Mouse (Mus musculus) MEL (cell line): Measurements from ENCODE around the gene Josd1. TPM values are rescaled to one million over a fixed set of nuclear protein-coding genes. Genes with fewer than 3 reads are reported as not detected.
A peak's percentile ranks its signal among the peaks of the same experiment; 100 is the strongest.

Experiments used
- DNase-seq: peaks from one replicate; pipeline ENCODE4 v3.0.0; 2011; ENCODE audit warnings: low read depth, low spot score
- H3K27ac ChIP-seq: 2 replicates; pipeline ENCODE4 v1.5.1; 2012; ENCODE audit warnings: low read depth, mild to moderate bottlenecking, control low read depth, low read length, moderate library complexity; ENCODE audit not compliant: control insufficient read depth
- H3K27me3 ChIP-seq, 2 experiments: fragments of 150-350 bp in 1 of 2; sonication (generic) in 1 of 2; 2 replicates each; pipeline ENCODE4 v1.6.1; 2012; ENCODE audit warnings: low read length in 2 of 2, mild to moderate bottlenecking in 2 of 2, improper control_type of control experiment in 1 of 2, moderate library complexity in 1 of 2; ENCODE audit not compliant: insufficient read depth in 2 of 2, control insufficient read depth in 1 of 2
- H3K36me3 ChIP-seq, 2 experiments: 2 replicates each; pipeline ENCODE4 v1.6.1; 2012 to 2014; ENCODE audit warnings: low read length in 2 of 2, improper control_type of control experiment in 1 of 2, inconsistent platforms in 1 of 2, mild to moderate bottlenecking in 1 of 2; ENCODE audit not compliant: insufficient read depth in 2 of 2, control insufficient read depth in 1 of 2
- H3K4me1 ChIP-seq, 2 experiments: fragments of 150-350 bp in 1 of 2; sonication (generic) in 1 of 2; 2 replicates each; pipeline ENCODE4 v1.6.1; 2012; ENCODE audit warnings: low read length in 2 of 2, improper control_type of control experiment in 1 of 2, mild to moderate bottlenecking in 1 of 2; ENCODE audit not compliant: insufficient read depth in 2 of 2, control insufficient read depth in 1 of 2
- H3K4me3 ChIP-seq, 2 experiments: fragments of 150-350 bp in 1 of 2; sonication (generic) in 1 of 2; 2 replicates each; pipeline ENCODE4 v1.5.1; 2012; ENCODE audit warnings: low read depth in 2 of 2, low read length in 2 of 2, mild to moderate bottlenecking in 2 of 2, moderate library complexity in 2 of 2, control low read depth in 1 of 2, improper control_type of control experiment in 1 of 2; ENCODE audit not compliant: control insufficient read depth in 1 of 2, insufficient read depth in 1 of 2
- H3K79me2 ChIP-seq: 2 replicates; pipeline ENCODE4 v1.6.1; 2012; ENCODE audit warnings: mild to moderate bottlenecking, low read length, moderate library complexity; ENCODE audit not compliant: control insufficient read depth, poor library complexity, insufficient read depth
- H3K9ac ChIP-seq: 2 replicates; pipeline ENCODE4 v1.6.1; 2012; ENCODE audit warnings: low read depth, mild to moderate bottlenecking, control low read depth, low read length, moderate library complexity; ENCODE audit not compliant: control insufficient read depth, poor library complexity, severe bottlenecking
- H3K9me3 ChIP-seq: fragments of 150-350 bp; sonication (generic); replicated peaks from 2 replicates; pipeline ENCODE4 v1.6.1; 2012; ENCODE audit warnings: mild to moderate bottlenecking, low read length, improper control_type of control experiment, moderate library complexity; ENCODE audit not compliant: insufficient read depth
- BHLHE40 ChIP-seq: IDR thresholded peaks from 2 replicates; pipeline ENCODE4 v1.6.1; 2012; ENCODE audit warnings: low read depth, mild to moderate bottlenecking, inconsistent platforms, low read length, improper control_type of control experiment, borderline replicate concordance
- CHD1 ChIP-seq: IDR thresholded peaks from 2 replicates; pipeline ENCODE4 v1.6.1; 2012; ENCODE audit warnings: low read depth, mild to moderate bottlenecking, inconsistent platforms, low read length, improper control_type of control experiment
- CHD2 ChIP-seq: IDR thresholded peaks from 2 replicates; pipeline ENCODE4 v1.6.1; 2011; ENCODE audit warnings: low read length, improper control_type of control experiment
- CTCF ChIP-seq, 3 experiments: IDR thresholded peaks in 2 of 3; conservative IDR thresholded peaks in 1 of 3; 2 replicates each; pipeline ENCODE4 v1.5.1; 2011 to 2012; ENCODE audit warnings: low read length in 3 of 3, low read depth in 2 of 3, mild to moderate bottlenecking in 2 of 3, improper control_type of control experiment in 1 of 3, inconsistent platforms in 1 of 3, mixed read lengths in 1 of 3, moderate library complexity in 1 of 3; ENCODE audit not compliant: control insufficient read depth in 1 of 3, insufficient read depth in 1 of 3, poor library complexity in 1 of 3, severe bottlenecking in 1 of 3
- E2F4 ChIP-seq: IDR thresholded peaks from 2 replicates; pipeline ENCODE4 v1.6.1; 2011; ENCODE audit warnings: low read depth, low read length, improper control_type of control experiment, borderline replicate concordance
- ELF1 ChIP-seq: IDR thresholded peaks from 2 replicates; pipeline ENCODE4 v1.6.1; 2014; ENCODE audit warnings: low read depth, mild to moderate bottlenecking, inconsistent platforms, low read length, improper control_type of control experiment, moderate library complexity
- EP300 ChIP-seq, 2 experiments: IDR thresholded peaks; 2 replicates each; pipeline ENCODE4 v1.6.1; 2011; ENCODE audit warnings: improper control_type of control experiment in 2 of 2, low read length in 2 of 2, low read depth in 1 of 2, mild to moderate bottlenecking in 1 of 2
- ETS1 ChIP-seq: IDR thresholded peaks from 2 replicates; pipeline ENCODE4 v1.6.1; 2012; ENCODE audit warnings: low read depth, mild to moderate bottlenecking, inconsistent platforms, low read length, improper control_type of control experiment, moderate library complexity
- GABPA ChIP-seq: IDR thresholded peaks from 2 replicates; pipeline ENCODE4 v1.6.1; 2012; ENCODE audit warnings: low read depth, mild to moderate bottlenecking, inconsistent platforms, low read length, improper control_type of control experiment, moderate library complexity
- KAT2A ChIP-seq: conservative IDR thresholded peaks from 2 replicates; pipeline ENCODE4 v1.6.1; 2012; ENCODE audit warnings: low read depth, low read length, improper control_type of control experiment, inconsistent platforms
- MAFK ChIP-seq: IDR thresholded peaks from 2 replicates; pipeline ENCODE4 v1.6.1; 2011; ENCODE audit warnings: low read depth, mild to moderate bottlenecking, low read length, improper control_type of control experiment, borderline replicate concordance
- MAX ChIP-seq: IDR thresholded peaks from 2 replicates; pipeline ENCODE4 v1.6.1; 2011; ENCODE audit warnings: low read length, improper control_type of control experiment
- MAZ ChIP-seq: IDR thresholded peaks from 2 replicates; pipeline ENCODE4 v1.6.1; 2012; ENCODE audit warnings: low read depth, mild to moderate bottlenecking, inconsistent platforms, low read length, improper control_type of control experiment
- MEF2A ChIP-seq: IDR thresholded peaks from 2 replicates; pipeline ENCODE4 v1.6.1; 2014; ENCODE audit warnings: low read depth, mild to moderate bottlenecking, inconsistent platforms, low read length, improper control_type of control experiment; ENCODE audit not compliant: poor library complexity, insufficient replicate concordance, severe bottlenecking; ENCODE audit errors: extremely low read depth
- MXI1 ChIP-seq: IDR thresholded peaks from 2 replicates; pipeline ENCODE4 v1.6.1; 2011; ENCODE audit warnings: mild to moderate bottlenecking, low read depth, low read length, improper control_type of control experiment
- MYB ChIP-seq: IDR thresholded peaks from 2 replicates; pipeline ENCODE4 v1.6.1; 2011; ENCODE audit warnings: mild to moderate bottlenecking, low read depth, low read length, improper control_type of control experiment
- MYC ChIP-seq: IDR thresholded peaks from 2 replicates; pipeline ENCODE4 v1.6.1; 2011; ENCODE audit warnings: low read depth, mild to moderate bottlenecking, low read length, improper control_type of control experiment, moderate library complexity
- NELFE ChIP-seq: IDR thresholded peaks from 2 replicates; pipeline ENCODE4 v1.6.1; 2011; ENCODE audit warnings: low read depth, low read length, improper control_type of control experiment
- NRF1 ChIP-seq: IDR thresholded peaks from 2 replicates; pipeline ENCODE4 v1.6.1; 2014; ENCODE audit warnings: low read depth, mild to moderate bottlenecking, inconsistent platforms, low read length, improper control_type of control experiment, moderate library complexity; ENCODE audit not compliant: poor library complexity, insufficient read depth, severe bottlenecking
- POLR2A ChIP-seq, 2 experiments: IDR thresholded peaks; 2 replicates each; pipeline ENCODE4 v1.6.1; 2011 to 2012; ENCODE audit warnings: low read length in 2 of 2, mild to moderate bottlenecking in 2 of 2, control low read depth in 1 of 2, improper control_type of control experiment in 1 of 2, low read depth in 1 of 2, moderate library complexity in 1 of 2; ENCODE audit not compliant: control insufficient read depth in 1 of 2, insufficient read depth in 1 of 2, poor library complexity in 1 of 2
- POLR2AphosphoS2 ChIP-seq: IDR thresholded peaks from 2 replicates; pipeline ENCODE4 v1.6.1; 2011; ENCODE audit warnings: low read length, improper control_type of control experiment
- POLR2AphosphoS5 ChIP-seq: IDR thresholded peaks from 2 replicates; pipeline ENCODE4 v1.6.1; 2012; ENCODE audit warnings: low read depth, borderline replicate concordance, mild to moderate bottlenecking, inconsistent platforms, low read length, moderate library complexity, mixed read lengths
- RAD21 ChIP-seq: IDR thresholded peaks from 2 replicates; pipeline ENCODE4 v1.6.1; 2011; ENCODE audit warnings: mild to moderate bottlenecking, low read depth, low read length, improper control_type of control experiment
- RCOR1 ChIP-seq: IDR thresholded peaks from 2 replicates; pipeline ENCODE4 v1.6.1; 2012; ENCODE audit warnings: low read depth, mild to moderate bottlenecking, inconsistent platforms, low read length, improper control_type of control experiment
- SIN3A ChIP-seq: IDR thresholded peaks from 2 replicates; pipeline ENCODE4 v1.6.1; 2012; ENCODE audit warnings: low read length, improper control_type of control experiment, inconsistent platforms
- SMC3 ChIP-seq: IDR thresholded peaks from 2 replicates; pipeline ENCODE4 v1.6.1; 2011; ENCODE audit warnings: low read depth, low read length, improper control_type of control experiment
- TAL1 ChIP-seq: IDR thresholded peaks from 2 replicates; pipeline ENCODE4 v1.6.1; 2012; ENCODE audit warnings: mild to moderate bottlenecking, inconsistent platforms, low read length, moderate library complexity, mixed read lengths
- UBTF ChIP-seq: IDR thresholded peaks from 2 replicates; pipeline ENCODE4 v1.6.1; 2012; ENCODE audit warnings: low read depth, mild to moderate bottlenecking, inconsistent platforms, low read length, improper control_type of control experiment, moderate library complexity, borderline replicate concordance; ENCODE audit not compliant: insufficient read depth
- USF2 ChIP-seq, 2 experiments: IDR thresholded peaks; 2 replicates each; pipeline ENCODE4 v1.6.1; 2011 to 2012; ENCODE audit warnings: improper control_type of control experiment in 2 of 2, low read length in 2 of 2, borderline replicate concordance in 1 of 2, inconsistent platforms in 1 of 2, low read depth in 1 of 2, mild to moderate bottlenecking in 1 of 2; ENCODE audit not compliant: insufficient read depth in 1 of 2
- ZC3H11A ChIP-seq: IDR thresholded peaks from 2 replicates; pipeline ENCODE4 v1.6.1; 2012; ENCODE audit warnings: low read depth, mild to moderate bottlenecking, inconsistent platforms, low read length, improper control_type of control experiment
- ZMIZ1 ChIP-seq: IDR thresholded peaks from 2 replicates; pipeline ENCODE4 v1.6.1; 2012; ENCODE audit warnings: low read depth, mild to moderate bottlenecking, inconsistent platforms, low read length, improper control_type of control experiment, moderate library complexity
- ZNF384 ChIP-seq: IDR thresholded peaks from 2 replicates; pipeline ENCODE4 v1.6.1; 2012; ENCODE audit warnings: low read depth, mild to moderate bottlenecking, inconsistent platforms, low read length, improper control_type of control experiment
- polyA plus RNA-seq, 2 experiments: library from polyadenylated mRNA; stranded (reverse) in 1 of 2; unstranded in 1 of 2; fragments of >175 nt in 1 of 2; fragments of >200 nt in 1 of 2; gene quantifications; 2 replicates each; pipeline versions ENCODE4 v1.2.1 to v1.2.4; 2012; ENCODE audit warnings: low replicate concordance in 2 of 2, low read depth in 1 of 2; ENCODE audit not compliant: insufficient read length in 2 of 2, insufficient read depth in 1 of 2, missing spikeins in 1 of 2
- total RNA-seq: library from RNA; depleted of rRNA; stranded (reverse); fragments of 300-350 nt; gene quantifications from 2 replicates; pipeline ENCODE4 v1.2.3, GENCODE M21; 2012

The Josd1 gene
- total and polyA plus RNA-seq, 3 experiments = 46.5 to 47.2 TPM; not detected in 1

DNA sequence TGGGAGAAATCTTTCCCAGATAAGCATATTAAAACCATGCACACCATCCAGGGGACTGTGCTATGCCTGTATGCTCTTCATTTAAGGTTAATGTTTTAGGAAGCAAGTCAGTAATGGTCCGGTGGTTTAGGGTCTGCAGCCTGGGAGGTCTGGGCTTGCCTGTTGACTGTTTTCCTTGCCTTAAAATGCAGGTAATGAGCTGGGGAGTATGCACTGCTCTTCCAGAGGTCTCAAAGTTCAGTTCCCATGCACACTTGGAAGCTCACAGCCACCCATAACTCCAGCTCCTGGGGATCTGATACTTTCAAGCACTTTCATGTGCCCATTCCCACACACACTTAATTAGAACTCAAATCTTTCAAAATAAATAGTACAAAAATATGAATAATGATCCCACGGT is 8.8 kb upstream of the Josd1 start:
- TF ChIP-seq MAFK = no peak
- TF ChIP-seq RCOR1 = no peak
- no peak for TF ChIP-seq USF2 (IDR thresholded peaks at IDR 0.05; ENCODE audit: borderline replicate concordance in 1 of 2, insufficient read depth in 1 of 2, low read depth in 1 of 2, low read length in 2 of 2)
- no peak for TF ChIP-seq TAL1
- TF ChIP-seq UBTF = no peak
- no peak for TF ChIP-seq CHD1
- no peak for TF ChIP-seq ELF1
- TF ChIP-seq MAZ = no peak
- Histone ChIP-seq H3K4me3 (no peak overlapping the region), H3K27ac (no peak overlapping the region), H3K9me3 (no peaks in the 10 kb centered on the region), H3K79me2 (peaks cover 46% of the 10 kb centered on the region), H3K36me3 (peaks cover 0 to 37% of the 10 kb centered on the region in 2 experiments; a peak in 3 of 4 replicates), H3K9ac (no peak overlapping the region), H3K27me3 (no peaks in the 10 kb centered on the region), H3K4me1 (peaks cover 7 to 31% of the 10 kb centered on the region in 2 experiments)
- DNase-seq = no peak

DNA sequence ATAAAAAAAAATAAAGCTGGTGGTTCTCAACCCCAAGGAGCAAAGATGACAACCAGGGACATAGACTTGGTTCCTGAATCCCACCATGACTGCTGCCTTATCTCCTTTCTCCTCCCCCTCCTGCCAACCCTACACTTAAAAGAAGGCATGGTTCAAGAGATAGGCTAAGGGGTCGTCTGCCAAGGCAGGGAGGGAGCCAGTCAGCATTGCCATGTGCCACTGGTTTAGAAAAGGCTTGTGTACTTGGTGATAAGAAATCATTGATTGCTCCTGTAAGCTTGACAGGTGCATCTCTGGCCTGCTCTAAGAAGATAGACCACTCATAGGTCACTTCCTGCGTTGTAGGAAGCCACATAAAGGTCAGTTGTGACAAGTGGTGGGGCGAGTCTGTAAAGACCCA is 7.8 kb upstream of the Josd1 start:
- no peak overlapping the region for H3K27ac ChIP-seq
- H3K9me3 ChIP-seq = no peaks in the 10 kb centered on the region
- H3K27me3 ChIP-seq = no peaks in the 10 kb centered on the region
- no peak overlapping the region for H3K9ac ChIP-seq
- peaks cover 7 to 31% of the 10 kb centered on the region in 2 experiments for H3K4me1 ChIP-seq
- H3K4me3 ChIP-seq = no peak overlapping the region
- H3K79me2 ChIP-seq = peaks cover 53% of the 10 kb centered on the region
- peak; percentile 62 for DNase-seq
- peaks cover 0 to 37% of the 10 kb centered on the region in 2 experiments; a peak in 3 of 4 replicates for H3K36me3 ChIP-seq
- TF ChIP-seq E2F4 = no peak
- TF ChIP-seq CHD1 = no peak
- TF ChIP-seq SMC3 = no peak
- no peak for TF ChIP-seq ZMIZ1
- no peak for TF ChIP-seq POLR2AphosphoS2
- TF ChIP-seq NELFE = no peak
- peak; percentile 28; the same call in 1 of the 2 replicates for TF ChIP-seq RCOR1
- TF ChIP-seq MAX = 0 out of 2 replicates have a peak, but pooled peaks have one; percentile 48
- TF ChIP-seq ELF1 = no peak
- TF ChIP-seq CTCF (IDR thresholded peaks at IDR 0.05 in 2 of 3, conservative IDR thresholded peaks at IDR 0.05 in 1 of 3; ENCODE audit: control insufficient read depth in 1 of 3, insufficient read depth in 1 of 3, low read depth in 2 of 3, low read length in 3 of 3, poor library complexity in 1 of 3, severe bottlenecking in 1 of 3) = no peak
- TF ChIP-seq MYC = no peak
- TF ChIP-seq EP300 (IDR thresholded peaks at IDR 0.05; ENCODE audit: low read depth in 1 of 2, low read length in 2 of 2) = peak; percentile 31 to 68; a peak in 2 of 4 replicates
- TF ChIP-seq GABPA = no peak
- TF ChIP-seq NRF1 = no peak
- no peak for TF ChIP-seq MAFK
- TF ChIP-seq ETS1 = 0 out of 2 replicates have a peak, but pooled peaks have one; percentile 28
- TF ChIP-seq KAT2A = no peak
- TF ChIP-seq POLR2A (IDR thresholded peaks at IDR 0.05; ENCODE audit: control insufficient read depth in 1 of 2, insufficient read depth in 1 of 2, low read depth in 1 of 2, low read length in 2 of 2, poor library complexity in 1 of 2) = no peak
- no peak for TF ChIP-seq ZNF384
- TF ChIP-seq MYB = no peak
- no peak for TF ChIP-seq CHD2
- no peak for TF ChIP-seq POLR2AphosphoS5
- TF ChIP-seq MEF2A = no peak
- TF ChIP-seq ZC3H11A = no peak
- no peak for TF ChIP-seq RAD21
- TF ChIP-seq BHLHE40 = no peak
- no peak for TF ChIP-seq SIN3A
- TF ChIP-seq MXI1 = no peak
